Mouse (Mus musculus): ENCODE measurements around the gene Bet1l. TPM values are rescaled to one million over a fixed set of nuclear protein-coding genes. Genes with fewer than 3 reads are reported as not detected.

The Bet1l gene
- polyA plus RNA-seq, 1 experiment from 2014 or later: 55.3 TPM

- ATAC-seq (ENCODE audit: insufficient number of reproducible peaks, insufficient read depth, low FRiP score, low read depth): no peak
- H3K27ac ChIP-seq (ENCODE audit: low read length): no peak overlapping the region
- peaks cover 40% of the 10 kb centered on the region for H3K36me3 ChIP-seq (ENCODE audit: control insufficient read depth, insufficient read depth, low read length)
- WGBS: 72% methylated on average over 9 of the region's 9 CpGs
- peak overlapping the region; percentile 88 for H3K9ac ChIP-seq (replicated peaks; ENCODE audit: low read depth, low read length)
- peak overlapping the region; percentile 99 for H3K4me2 ChIP-seq (replicated peaks; ENCODE audit: low read depth, low read length)
- H3K4me3 ChIP-seq (ENCODE audit: low read depth, low read length): peak overlapping the region; percentile 87
- H3K27me3 ChIP-seq (ENCODE audit: control insufficient read depth, insufficient read depth, low read length): no peaks in the 10 kb centered on the region
- no peaks in the 10 kb centered on the region for H3K9me3 ChIP-seq (ENCODE audit: control insufficient read depth, low read depth, low read length)
- peaks cover 13% of the 10 kb centered on the region for H3K4me1 ChIP-seq (ENCODE audit: control insufficient read depth, insufficient read depth, low read length)
These were observed 2.2 kb downstream of the Bet1l start for GRCm38 (mm10) chr7:140855181-140855580.

DNA sequence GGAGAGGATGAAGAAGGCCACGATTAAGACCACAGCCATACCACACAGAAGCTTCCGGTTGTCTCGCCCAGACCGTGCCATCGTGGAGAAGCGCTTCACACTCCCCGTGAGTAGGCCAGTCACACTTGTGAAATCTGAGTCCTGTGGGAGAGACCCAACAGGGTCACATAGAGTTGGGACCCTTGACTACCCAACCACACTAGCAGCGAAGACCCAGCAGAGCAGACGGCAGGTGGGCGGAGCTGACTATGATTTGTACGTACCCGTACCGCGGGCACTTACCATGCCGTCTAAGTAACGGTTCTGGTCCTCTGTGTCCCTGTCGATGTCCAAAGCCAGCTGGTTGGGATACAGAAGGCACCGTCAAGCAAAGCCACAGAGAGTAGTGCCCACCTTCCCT, 2.9 kb downstream of the Bet1l start:
- no peaks in the 10 kb centered on the region for H3K9me3 ChIP-seq (ENCODE audit: control insufficient read depth, low read depth, low read length)
- H3K36me3 ChIP-seq (ENCODE audit: control insufficient read depth, insufficient read depth, low read length): peaks cover 36% of the 10 kb centered on the region
- no peak overlapping the region for H3K4me3 ChIP-seq (ENCODE audit: low read depth, low read length)
- no peak overlapping the region for H3K9ac ChIP-seq (replicated peaks; ENCODE audit: low read depth, low read length)
- H3K4me1 ChIP-seq (ENCODE audit: control insufficient read depth, insufficient read depth, low read length): peaks cover 13% of the 10 kb centered on the region
- H3K27ac ChIP-seq (ENCODE audit: low read length): no peak overlapping the region
- no peak overlapping the region for H3K4me2 ChIP-seq (replicated peaks; ENCODE audit: low read depth, low read length)
- no peaks in the 10 kb centered on the region for H3K27me3 ChIP-seq (ENCODE audit: control insufficient read depth, insufficient read depth, low read length)
- WGBS: 91% methylated on average over 18 of the region's 18 CpGs
- ATAC-seq (ENCODE audit: insufficient number of reproducible peaks, insufficient read depth, low FRiP score, low read depth): no peak

DNA sequence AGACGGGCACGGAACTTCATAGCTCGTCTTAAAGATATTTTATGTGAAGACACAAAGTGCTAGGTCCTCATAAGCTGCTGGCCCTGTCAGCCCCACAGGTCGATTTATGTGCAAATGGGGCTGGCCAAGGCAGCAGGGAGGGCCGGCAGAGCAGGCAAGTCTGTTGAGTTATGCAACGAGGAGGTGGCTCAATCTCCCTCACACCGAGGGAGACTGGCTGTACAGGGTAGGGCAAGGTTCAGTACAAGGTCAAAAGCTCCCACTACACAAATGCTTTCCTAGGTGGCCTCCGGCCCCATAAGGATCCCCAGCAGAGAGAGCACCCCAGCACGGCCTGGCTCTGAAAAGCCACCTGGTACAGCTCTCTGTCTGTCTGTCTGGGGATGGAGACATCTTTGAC, 4.0 kb downstream of the Bet1l start:
- Histone ChIP-seq H3K4me3 (ENCODE audit: low read depth, low read length) (no peak overlapping the region), H3K27me3 (ENCODE audit: control insufficient read depth, insufficient read depth, low read length) (no peaks in the 10 kb centered on the region), H3K4me1 (ENCODE audit: control insufficient read depth, insufficient read depth, low read length) (peaks cover 12% of the 10 kb centered on the region; the same call in 1 of the 2 replicates), H3K9ac (replicated peaks; ENCODE audit: low read depth, low read length) (no peak overlapping the region), H3K36me3 (ENCODE audit: control insufficient read depth, insufficient read depth, low read length) (peaks cover 25% of the 10 kb centered on the region), H3K9me3 (ENCODE audit: control insufficient read depth, low read depth, low read length) (no peaks in the 10 kb centered on the region), H3K27ac (ENCODE audit: low read length) (no peak overlapping the region), H3K4me2 (replicated peaks; ENCODE audit: low read depth, low read length) (no peak overlapping the region)
- WGBS: 80% methylated on average over 9 of the region's 9 CpGs
- ATAC-seq (ENCODE audit: insufficient number of reproducible peaks, insufficient read depth, low FRiP score, low read depth): no peak

GRCm38 (mm10) chr7:140851916-140852315, 5.5 kb downstream of the Bet1l start:
- Histone ChIP-seq H3K4me1 (ENCODE audit: control insufficient read depth, insufficient read depth, low read length) (peaks cover 5% of the 10 kb centered on the region; the same call in 1 of the 2 replicates), H3K27ac (ENCODE audit: low read length) (no peak overlapping the region), H3K9ac (replicated peaks; ENCODE audit: low read depth, low read length) (no peak overlapping the region), H3K27me3 (ENCODE audit: control insufficient read depth, insufficient read depth, low read length) (no peaks in the 10 kb centered on the region), H3K36me3 (ENCODE audit: control insufficient read depth, insufficient read depth, low read length) (peaks cover 24% of the 10 kb centered on the region), H3K4me2 (replicated peaks; ENCODE audit: low read depth, low read length) (no peak overlapping the region), H3K9me3 (ENCODE audit: control insufficient read depth, low read depth, low read length) (no peaks in the 10 kb centered on the region), H3K4me3 (ENCODE audit: low read depth, low read length) (no peak overlapping the region)
- 95% methylated on average over 4 of the region's 4 CpGs for WGBS
- ATAC-seq (ENCODE audit: insufficient number of reproducible peaks, insufficient read depth, low FRiP score, low read depth): no peak

DNA sequence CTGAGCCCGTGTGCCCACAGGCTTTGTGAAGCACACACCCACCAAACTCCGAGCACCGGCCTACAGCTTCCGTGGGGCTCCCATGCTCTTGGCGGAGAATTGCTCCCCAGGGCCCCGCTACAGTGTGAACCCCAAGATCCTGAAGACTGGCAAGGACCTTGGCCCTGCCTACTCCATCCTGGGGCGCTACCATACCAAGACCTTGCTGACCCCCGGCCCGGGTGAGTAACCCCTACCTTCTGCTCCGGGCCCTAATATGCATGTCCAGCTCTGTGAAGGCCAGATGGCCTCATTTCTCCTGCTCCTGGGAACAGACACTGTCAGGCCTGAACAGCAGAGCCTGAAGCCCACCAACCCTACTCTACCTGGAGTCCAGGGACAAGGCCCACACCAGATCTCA, 8.8 kb downstream of the Bet1l start:
- no peak overlapping the region for H3K9ac ChIP-seq (replicated peaks; ENCODE audit: low read depth, low read length)
- 90% methylated on average over 10 of the region's 10 CpGs for WGBS
- H3K36me3 ChIP-seq (ENCODE audit: control insufficient read depth, insufficient read depth, low read length): peaks cover 14% of the 10 kb centered on the region

DNA sequence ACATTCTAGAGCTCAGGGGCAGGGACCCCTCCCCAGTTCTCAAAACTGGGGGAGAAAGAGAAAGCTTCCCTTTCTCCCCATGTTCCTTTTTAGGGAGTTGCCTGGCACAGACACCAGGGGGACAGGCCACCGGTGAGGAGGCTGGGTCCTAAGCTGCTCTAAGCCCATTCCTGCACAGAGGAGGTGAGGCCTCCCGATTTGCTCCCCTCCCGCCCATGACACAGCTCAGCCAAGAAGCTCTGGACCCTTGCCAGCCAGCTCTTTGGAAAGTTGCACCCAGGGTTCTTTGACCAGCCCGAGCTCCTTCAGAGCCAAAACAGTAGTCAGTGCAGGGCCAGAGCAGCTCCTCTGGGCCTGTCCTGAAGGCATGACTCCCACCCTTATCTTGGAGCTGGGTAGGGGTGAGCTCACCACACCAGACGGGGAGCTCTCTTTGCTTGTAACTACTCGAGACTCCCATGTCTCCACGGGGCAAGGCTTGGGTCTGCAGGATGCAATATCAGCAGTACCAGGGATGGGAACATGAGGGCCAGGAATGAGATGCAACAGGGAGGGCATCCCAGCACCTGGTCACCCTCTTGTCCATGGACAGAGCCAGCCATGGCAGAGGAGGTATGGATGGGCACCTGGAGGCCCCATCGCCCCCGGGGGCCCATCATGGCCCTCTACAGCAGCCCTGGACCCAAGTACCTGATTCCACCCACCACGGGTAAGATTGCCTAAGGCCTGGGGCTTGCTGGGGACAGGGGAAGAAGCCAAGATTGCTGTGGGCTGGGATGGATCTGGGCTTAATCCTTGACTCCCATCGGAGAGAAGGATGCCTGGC, 9.4 kb downstream of the Bet1l start, which contains the start of gene Odf3:
Gene Odf3, plus strand, starts transcription at position 51 of the 826 bp plus-strand sequence.
- no peak within 1 kb of the TSS for H3K4me3 ChIP-seq (ENCODE audit: low read depth, low read length)
- no peak within 1 kb of the TSS for H3K9ac ChIP-seq (replicated peaks; ENCODE audit: low read depth, low read length)
- H3K4me1 ChIP-seq (ENCODE audit: control insufficient read depth, insufficient read depth, low read length): 0 out of 2 replicates have a peak, but pooled peaks cover 4% of the 10 kb centered on the region
- no peak within 1 kb of the TSS for H3K27ac ChIP-seq (ENCODE audit: low read length)
- no peak within 1 kb of the TSS for H3K4me2 ChIP-seq (replicated peaks; ENCODE audit: low read depth, low read length)
- H3K27me3 ChIP-seq (ENCODE audit: control insufficient read depth, insufficient read depth, low read length): no peaks in the 10 kb centered on the region
- H3K36me3 ChIP-seq (ENCODE audit: control insufficient read depth, insufficient read depth, low read length): peaks cover 9% of the 10 kb centered on the region; the same call in 1 of the 2 replicates
- no peaks in the 10 kb centered on the region for H3K9me3 ChIP-seq (ENCODE audit: control insufficient read depth, low read depth, low read length)
- 60% methylated on average over 11 of the region's 11 CpGs for WGBS
- ATAC-seq (ENCODE audit: insufficient number of reproducible peaks, insufficient read depth, low FRiP score, low read depth): no peak

More for the DNA sequence above, 8.8 kb downstream of the Bet1l start:
- H3K4me1 ChIP-seq (ENCODE audit: control insufficient read depth, insufficient read depth, low read length): 0 out of 2 replicates have a peak, but pooled peaks cover 4% of the 10 kb centered on the region
- H3K4me3 ChIP-seq (ENCODE audit: low read depth, low read length): no peak overlapping the region
- H3K27ac ChIP-seq (ENCODE audit: low read length): no peak overlapping the region
- ATAC-seq (ENCODE audit: insufficient number of reproducible peaks, insufficient read depth, low FRiP score, low read depth): no peak
- no peaks in the 10 kb centered on the region for H3K27me3 ChIP-seq (ENCODE audit: control insufficient read depth, insufficient read depth, low read length)
- no peaks in the 10 kb centered on the region for H3K9me3 ChIP-seq (ENCODE audit: control insufficient read depth, low read depth, low read length)
- H3K4me2 ChIP-seq (replicated peaks; ENCODE audit: low read depth, low read length): no peak overlapping the region

DNA sequence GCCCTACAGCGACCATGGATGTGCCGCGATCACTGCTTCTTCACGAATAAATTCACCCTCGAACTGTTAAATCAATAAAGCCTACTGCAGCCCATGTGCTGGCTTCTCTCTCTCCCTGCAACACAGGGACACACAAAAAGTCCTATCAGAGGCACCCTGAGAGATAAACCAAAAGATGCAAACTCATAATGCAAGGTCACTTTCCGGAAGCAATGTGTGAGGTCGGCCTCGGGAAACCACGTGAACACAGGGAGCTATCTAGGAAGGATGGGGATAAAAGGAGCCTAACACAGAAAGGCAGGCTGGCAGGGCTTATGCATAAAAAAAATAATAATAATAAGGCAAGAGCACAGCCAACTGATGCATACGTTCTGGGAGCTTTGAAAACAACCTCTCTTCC, 10.7 kb downstream of the Bet1l start:
- no peaks in the 10 kb centered on the region for H3K27me3 ChIP-seq (ENCODE audit: control insufficient read depth, insufficient read depth, low read length)
- peaks cover 4% of the 10 kb centered on the region; the same call in 1 of the 2 replicates for H3K36me3 ChIP-seq (ENCODE audit: control insufficient read depth, insufficient read depth, low read length)
- H3K27ac ChIP-seq (ENCODE audit: low read length): no peak overlapping the region
- H3K4me2 ChIP-seq (replicated peaks; ENCODE audit: low read depth, low read length): no peak overlapping the region
- H3K9ac ChIP-seq (replicated peaks; ENCODE audit: low read depth, low read length): no peak overlapping the region
- no peaks in the 10 kb centered on the region for H3K9me3 ChIP-seq (ENCODE audit: control insufficient read depth, low read depth, low read length)
- no peak for ATAC-seq (ENCODE audit: insufficient number of reproducible peaks, insufficient read depth, low FRiP score, low read depth)
- no peak overlapping the region for H3K4me3 ChIP-seq (ENCODE audit: low read depth, low read length)
- 78% methylated on average over 10 of the region's 10 CpGs for WGBS
- H3K4me1 ChIP-seq (ENCODE audit: control insufficient read depth, insufficient read depth, low read length): 0 out of 2 replicates have a peak, but pooled peaks cover 4% of the 10 kb centered on the region

DNA sequence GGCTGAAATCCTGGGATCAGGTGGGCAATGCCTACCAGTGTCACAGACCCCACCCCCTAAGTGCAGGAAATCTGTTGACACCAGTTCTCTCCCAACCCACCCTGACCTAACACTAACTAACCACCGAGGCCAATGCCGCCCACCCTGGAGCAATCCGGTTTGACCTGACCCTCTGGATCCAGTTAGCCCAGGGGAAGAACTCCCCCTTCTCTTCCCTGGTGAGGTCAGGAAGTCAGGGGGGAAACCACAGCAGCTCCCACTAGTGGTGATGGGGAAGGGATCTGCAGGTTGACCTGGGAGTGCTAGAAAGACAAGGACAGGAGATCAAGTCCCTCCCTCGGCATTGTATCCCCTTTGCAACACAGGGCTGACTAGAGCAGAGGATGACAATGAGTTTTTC, 11.7 kb downstream of the Bet1l start:
- H3K36me3 ChIP-seq (ENCODE audit: control insufficient read depth, insufficient read depth, low read length): no peaks in the 10 kb centered on the region; the same call in 1 of the 2 replicates
- H3K27me3 ChIP-seq (ENCODE audit: control insufficient read depth, insufficient read depth, low read length): no peaks in the 10 kb centered on the region
- H3K4me1 ChIP-seq (ENCODE audit: control insufficient read depth, insufficient read depth, low read length): 0 out of 2 replicates have a peak, but pooled peaks cover 4% of the 10 kb centered on the region
- H3K4me2 ChIP-seq (replicated peaks; ENCODE audit: low read depth, low read length): no peak overlapping the region
- H3K9me3 ChIP-seq (ENCODE audit: control insufficient read depth, low read depth, low read length): no peaks in the 10 kb centered on the region
- ATAC-seq (ENCODE audit: insufficient number of reproducible peaks, insufficient read depth, low FRiP score, low read depth): no peak
- H3K9ac ChIP-seq (replicated peaks; ENCODE audit: low read depth, low read length): no peak overlapping the region
- H3K4me3 ChIP-seq (ENCODE audit: low read depth, low read length): no peak overlapping the region
- WGBS: 61% methylated on average over 4 of the region's 4 CpGs
- no peak overlapping the region for H3K27ac ChIP-seq (ENCODE audit: low read length)

Data from stomach, embryonic 14.5 days (tissue).